Mouse (Mus musculus) hematopoietic stem cell, adult 5-6 weeks (primary cell): ENCODE measurements around the gene 2810006K23Rik. TPM values are rescaled to one million over a fixed set of nuclear protein-coding genes. Genes with fewer than 3 reads are reported as not detected.
"Not testable (repeated sequence)": the region's sequence is repeated elsewhere in the genome, so short reads cannot be mapped to it uniquely, and the experiment has no call there.

ENCODE experiments used
- ATAC-seq, 2 experiments: fragments of 125-278 bp in 1 of 2; replicated peaks in 1 of 2; 2 replicates each; pipeline ENCODE4 v1.8.0; 2016 to 2017; ENCODE audit warnings: inconsistent platforms in 2 of 2, mild to moderate bottlenecking in 2 of 2, moderate number of reproducible peaks in 2 of 2, low read depth in 1 of 2, moderate TSS enrichment in 1 of 2; ENCODE audit not compliant: low FRiP score in 2 of 2, poor library complexity in 2 of 2, severe bottlenecking in 2 of 2, insufficient read depth in 1 of 2, low TSS enrichment in 1 of 2
- total RNA-seq: library from RNA; stranded (forward); fragments of 172-1452, 232-1000 nt; gene quantifications from 2 replicates; pipeline ENCODE4 v1.2.3, GENCODE M21; 2017

2810006K23Rik gene
- total RNA-seq, 1 experiment from 2014 or later = 24.6 TPM

- ATAC-seq = no peak
These were observed 9.2 kb downstream of the 2810006K23Rik start for GRCm38 (mm10) chr5:124337103-124337502.

GRCm38 (mm10) chr5:124337909-124338308 is 10.0 kb downstream of the 2810006K23Rik start:
- no peak for ATAC-seq

GRCm38 (mm10) chr5:124338791-124339190 is 10.9 kb downstream of the 2810006K23Rik start:
- no peak for ATAC-seq

GRCm38 (mm10) chr5:124341753-124342339 is 14.0 kb downstream of the 2810006K23Rik start:
- not testable (repeated sequence) for ATAC-seq

- ATAC-seq = no peak
These were observed 15.0 kb downstream of the 2810006K23Rik start for GRCm38 (mm10) chr5:124342897-124343296.

GRCm38 (mm10) chr5:124349196-124349595 is 21.3 kb downstream of the 2810006K23Rik start:
- ATAC-seq = no peak

- ATAC-seq = no peak
These were observed 22.5 kb downstream of the 2810006K23Rik start for GRCm38 (mm10) chr5:124350350-124350749.

GRCm38 (mm10) chr5:124351111-124351560 is 23.2 kb downstream of the 2810006K23Rik start:
- ATAC-seq = peak; percentile 33 to 44

- ATAC-seq = no peak
These were observed 23.7 kb downstream of the 2810006K23Rik start for GRCm38 (mm10) chr5:124351604-124352003.

GRCm38 (mm10) chr5:124352141-124352920 is 24.4 kb downstream of the 2810006K23Rik start:
- ATAC-seq = peak; percentile 58 to 80

- ATAC-seq = no peak
These were observed 25.3 kb downstream of the 2810006K23Rik start for GRCm38 (mm10) chr5:124353011-124353725.

- no peak for ATAC-seq
These were observed 26.0 kb downstream of the 2810006K23Rik start for GRCm38 (mm10) chr5:124353726-124354547.

GRCm38 (mm10) chr5:124354574-124355424 is 26.9 kb downstream of the 2810006K23Rik start:
- peak in 1 of 2 experiments; percentile 11; a peak in 2 of 4 replicates for ATAC-seq

- ATAC-seq = no peak
These were observed 27.6 kb downstream of the 2810006K23Rik start for GRCm38 (mm10) chr5:124355425-124355959.

- no peak for ATAC-seq
These were observed 28.8 kb downstream of the 2810006K23Rik start for GRCm38 (mm10) chr5:124356695-124357094.

GRCm38 (mm10) chr5:124359641-124360040 is 31.8 kb downstream of the 2810006K23Rik start:
- no peak; a peak in 1 of 4 replicates for ATAC-seq
